Mouse (Mus musculus): Measurements from ENCODE around the gene Rab34. TPM values are rescaled to one million over a fixed set of nuclear protein-coding genes. Genes with fewer than 3 reads are reported as not detected.
A peak's percentile ranks its signal among the peaks of the same experiment; 100 is the strongest.

Gene Rab34
- total RNA-seq (2021) = 10 to 100 TPM; 22.5 to 25.8 TPM
- long read RNA-seq, transcript Rab34-203 (10 exons, 1,685 nt) = major isoform, 10 of 33 reads
- long read RNA-seq, partial matches to known transcripts = 10 of 33 reads
- long read RNA-seq, other reads (novel, unspliced or antisense) = 11 of 33 reads

DNA sequence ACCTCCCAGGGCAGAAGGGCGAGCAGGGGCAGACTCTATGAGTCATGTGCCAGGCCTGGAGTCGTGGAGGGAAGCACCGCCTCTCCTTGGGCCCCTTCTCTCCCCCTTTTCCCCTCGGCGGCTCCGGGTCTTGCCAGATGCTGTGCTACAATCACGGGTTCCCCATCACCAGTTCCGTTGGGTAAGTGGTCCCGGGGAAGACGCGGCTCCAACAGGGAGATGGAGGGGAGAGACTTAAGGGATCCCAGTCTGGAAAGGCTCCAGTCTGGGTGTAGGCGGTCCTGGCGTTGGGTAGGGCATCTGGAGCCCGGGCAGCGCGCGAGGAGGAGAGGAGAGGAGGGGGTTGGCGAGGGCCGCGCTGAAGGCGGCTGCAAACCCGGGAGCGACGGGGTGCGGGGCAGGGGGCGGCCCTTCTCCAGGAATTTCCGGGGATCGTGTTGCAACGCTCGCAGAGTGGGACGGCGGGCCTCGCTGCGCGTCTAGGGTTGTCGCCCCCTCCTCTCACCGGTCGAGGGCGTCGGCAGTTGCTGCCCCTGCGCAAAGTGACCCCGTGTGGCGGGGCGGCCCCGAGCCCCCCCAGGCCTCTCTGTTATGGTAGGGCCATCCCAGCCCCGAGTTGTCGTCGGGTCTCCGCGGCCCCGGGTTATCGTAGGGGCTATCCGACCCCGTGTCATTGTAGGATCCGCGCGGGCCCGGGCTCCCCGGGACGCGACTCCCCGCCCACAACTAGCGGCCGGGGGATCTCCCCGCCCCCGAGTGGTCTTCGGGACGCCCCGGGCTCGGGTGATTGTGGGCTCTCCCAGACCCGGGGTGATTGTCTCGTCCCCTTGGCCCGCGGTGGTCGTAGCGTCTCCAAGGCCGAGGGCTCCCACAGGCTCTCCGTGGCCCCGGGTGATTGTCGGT lies at the start of gene Rab34:
Rab34 (plus strand) TSS at position 100 of the 903 bp plus-strand sequence.
- peak; percentile 58 to 79 for DNase-seq (ENCODE audit: low spot score in 2 of 2)

DNA sequence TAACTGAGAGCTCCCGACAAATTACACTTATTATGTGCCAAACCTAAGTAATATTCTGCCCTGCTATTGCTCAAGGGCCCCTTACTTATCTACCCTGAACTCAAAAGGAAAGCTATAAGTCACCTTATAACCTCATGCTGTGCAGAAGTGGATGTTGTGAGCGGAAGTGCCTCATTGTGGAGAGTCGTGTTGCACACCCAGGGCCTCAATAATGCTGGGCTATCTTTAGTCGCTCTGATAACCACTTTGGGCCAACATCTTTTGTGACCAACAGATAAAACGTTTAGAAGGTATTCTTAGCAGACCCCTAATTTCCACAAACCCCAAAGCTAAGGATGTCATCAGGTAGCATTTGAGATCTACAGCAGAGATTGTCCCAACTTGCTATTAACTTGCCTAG lies 47.6 kb upstream of the Rab34 start:
- no peak for DNase-seq (ENCODE audit: low spot score in 2 of 2)

DNA sequence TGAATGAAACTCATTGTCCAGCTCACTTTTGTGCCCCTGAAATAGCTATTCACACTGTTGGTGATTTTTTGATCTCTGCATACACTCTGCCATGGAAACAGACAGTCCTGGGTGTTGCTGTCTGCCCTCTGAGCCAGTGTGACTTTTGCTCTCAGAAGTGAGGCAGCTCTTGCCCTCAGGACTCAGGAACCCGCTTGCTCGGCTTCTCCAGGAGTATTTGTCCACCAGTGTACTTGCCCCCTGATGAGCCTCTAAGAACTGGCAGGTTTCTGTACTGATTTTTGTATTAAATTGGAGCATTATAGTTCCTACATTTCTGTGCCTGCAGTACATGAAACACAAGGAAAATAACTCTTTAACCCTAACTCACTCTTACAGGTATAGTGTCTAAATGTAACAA lies 44.7 kb upstream of the Rab34 start:
- no peak for DNase-seq (ENCODE audit: low spot score in 2 of 2)

DNA sequence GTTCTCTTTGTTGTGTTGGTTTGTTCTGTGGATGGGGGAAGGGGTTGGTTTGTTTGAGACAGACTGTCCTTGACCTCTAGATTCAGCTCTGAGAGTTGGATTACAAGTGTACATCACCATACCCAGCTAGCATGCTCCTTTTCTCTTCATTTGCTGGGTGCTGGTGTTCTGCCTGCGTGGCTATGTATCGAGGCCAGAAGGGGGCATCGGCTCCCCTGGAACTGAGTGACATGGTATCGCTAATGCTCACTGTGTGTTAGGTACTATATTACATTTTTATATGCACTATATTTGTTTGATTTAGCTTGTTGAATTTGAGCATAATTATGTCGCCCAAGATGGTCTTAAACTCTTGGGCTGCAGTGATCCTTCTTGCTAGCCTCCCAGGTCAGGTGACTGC lies 42.1 kb upstream of the Rab34 start:
- DNase-seq (ENCODE audit: low spot score in 2 of 2) = no peak

DNA sequence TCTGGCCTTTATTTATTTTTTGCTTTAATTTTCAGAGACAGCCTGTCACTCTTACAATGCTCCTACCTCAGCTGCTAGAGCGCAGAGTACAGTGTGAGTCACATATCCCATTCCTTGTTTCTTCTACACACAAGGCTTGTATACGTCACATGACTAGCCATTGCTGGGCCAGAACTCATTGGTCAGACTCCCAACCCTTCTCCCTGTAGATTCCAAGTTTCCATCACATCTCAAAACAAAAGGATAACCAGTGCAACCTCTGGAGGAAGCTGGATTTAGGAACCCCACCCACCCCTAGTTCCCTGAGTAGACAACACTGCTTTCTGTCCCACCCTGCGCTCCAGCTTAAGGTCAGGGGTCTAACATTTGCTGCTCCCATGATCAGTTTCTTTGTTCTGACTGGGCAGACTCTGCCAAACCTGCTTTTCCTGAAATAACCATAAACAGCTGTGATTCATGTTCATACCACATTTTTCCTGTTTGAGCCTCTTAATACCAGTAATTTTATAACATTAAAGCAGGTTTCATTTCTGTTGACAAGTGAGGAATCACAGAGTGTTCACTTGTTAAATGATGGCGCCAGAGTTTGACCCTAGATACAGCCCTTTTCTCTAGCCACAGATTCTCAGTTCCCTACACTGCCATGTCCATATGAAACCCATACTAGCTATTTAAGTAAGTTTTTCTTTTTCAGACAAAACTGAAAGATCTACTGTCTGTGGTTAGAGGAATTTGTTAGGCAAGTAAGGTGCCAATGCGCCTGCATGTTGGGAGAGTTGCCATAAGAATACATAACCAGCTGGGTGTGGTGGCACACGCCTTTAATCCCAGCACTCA lies 41.3 kb upstream of the Rab34 start:
- no peak for DNase-seq (ENCODE audit: low spot score in 2 of 2)

DNA sequence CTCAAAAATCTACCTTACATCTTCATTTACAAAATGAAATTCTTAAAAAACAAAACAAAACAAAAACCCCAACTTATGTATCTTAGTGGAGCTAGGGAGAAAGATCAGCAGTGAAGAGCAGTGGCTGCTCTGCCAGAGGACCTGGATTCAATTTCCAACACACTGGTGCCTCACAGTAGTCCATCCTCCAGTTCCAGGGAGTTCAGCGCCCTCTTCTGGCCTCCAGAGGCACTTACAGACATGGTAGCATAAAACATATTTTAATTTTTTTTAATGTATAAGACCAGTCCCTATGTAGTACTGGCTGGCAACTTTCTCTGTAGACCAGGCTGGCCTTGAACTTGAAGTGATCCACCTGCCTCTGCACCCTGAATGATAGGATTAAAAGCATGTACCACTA lies 37.1 kb upstream of the Rab34 start:
- no peak for DNase-seq (ENCODE audit: low spot score in 2 of 2)

DNA sequence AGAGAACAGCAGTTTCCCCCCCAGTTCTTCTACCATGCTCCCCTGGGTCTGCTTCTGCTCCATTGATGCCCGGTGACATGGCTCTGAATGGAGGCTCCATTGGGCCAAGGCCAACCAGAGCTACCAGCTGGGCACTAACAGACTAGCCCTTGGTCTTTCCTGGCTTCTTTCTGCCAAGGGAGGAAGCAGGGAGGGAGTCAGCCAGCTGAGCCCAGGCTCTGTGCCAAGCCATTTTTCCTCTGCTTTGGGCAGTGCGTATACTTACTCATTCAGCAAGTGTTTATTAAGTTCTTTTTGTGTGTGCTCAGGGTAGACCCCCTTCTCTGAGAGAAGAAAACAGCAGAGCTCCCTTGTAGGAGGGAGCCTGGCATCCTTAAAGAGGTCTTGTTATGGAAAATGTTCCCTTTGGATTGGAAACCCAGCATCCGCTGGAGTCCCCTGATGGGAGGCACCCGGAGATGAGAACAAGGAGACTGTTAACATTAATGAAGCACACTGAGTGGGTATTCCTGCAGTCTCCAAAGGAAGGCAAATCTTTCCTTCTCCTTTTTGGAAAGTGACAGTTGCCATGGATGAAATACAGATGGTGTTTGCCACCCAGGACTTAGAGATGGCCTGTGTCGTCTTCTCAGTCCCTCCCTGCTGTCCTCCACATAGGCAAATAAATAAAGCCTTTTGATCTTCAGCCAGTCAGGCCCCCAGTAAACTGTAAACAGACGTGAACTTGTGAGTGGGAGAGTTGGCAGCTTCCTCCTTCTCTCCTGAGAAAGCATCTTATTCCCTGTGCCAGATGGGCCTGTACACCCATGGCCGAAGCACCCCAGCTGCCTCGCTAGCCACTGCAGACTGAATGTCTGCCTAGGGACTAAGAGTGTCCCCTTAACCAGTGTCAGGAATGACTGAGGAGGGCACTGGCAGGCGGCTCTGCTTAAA lies 35.7 kb upstream of the Rab34 start:
- DNase-seq (ENCODE audit: low spot score in 2 of 2) = peak; percentile 69 to 88

DNA sequence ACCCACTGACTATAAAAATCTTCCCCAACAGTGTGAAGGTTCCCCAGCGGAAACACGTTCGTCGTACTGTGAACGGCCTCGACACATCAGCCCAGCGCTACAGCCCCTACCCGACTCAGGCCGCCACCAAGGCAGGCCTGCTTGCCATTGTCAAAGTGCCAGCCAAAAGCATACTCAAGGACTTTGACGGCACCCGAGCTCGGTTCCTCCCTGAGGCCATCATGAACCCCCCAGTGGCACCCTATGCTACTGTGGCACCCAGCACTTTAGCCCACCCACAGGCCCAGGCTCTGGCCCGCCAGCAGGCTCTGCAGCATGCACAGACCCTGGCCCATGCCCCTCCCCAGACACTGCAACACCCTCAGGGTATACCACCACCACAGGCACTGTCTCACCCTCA lies 34.5 kb upstream of the Rab34 start:
- no peak for DNase-seq (ENCODE audit: low spot score in 2 of 2)

DNA sequence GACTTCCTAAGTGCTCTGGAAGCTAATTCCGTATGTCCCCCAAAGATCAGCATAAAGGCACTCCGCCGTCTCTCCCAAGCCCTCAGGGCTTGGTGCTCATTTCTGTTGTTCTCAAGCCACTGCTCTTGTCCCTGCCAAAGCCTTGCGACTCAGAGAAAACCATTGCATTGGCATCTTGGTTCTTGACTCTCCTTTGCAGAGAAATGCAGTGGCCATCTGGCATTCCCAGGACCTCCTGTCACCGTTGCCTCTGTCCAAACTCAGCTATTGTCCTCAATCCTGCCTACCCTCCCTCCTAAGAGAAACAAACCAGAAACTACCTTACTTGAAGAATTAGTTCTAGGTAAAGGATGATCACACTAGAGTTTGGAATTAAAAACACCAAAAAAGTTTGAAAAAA lies 32.6 kb upstream of the Rab34 start:
- DNase-seq (ENCODE audit: low spot score in 2 of 2) = no peak

DNA sequence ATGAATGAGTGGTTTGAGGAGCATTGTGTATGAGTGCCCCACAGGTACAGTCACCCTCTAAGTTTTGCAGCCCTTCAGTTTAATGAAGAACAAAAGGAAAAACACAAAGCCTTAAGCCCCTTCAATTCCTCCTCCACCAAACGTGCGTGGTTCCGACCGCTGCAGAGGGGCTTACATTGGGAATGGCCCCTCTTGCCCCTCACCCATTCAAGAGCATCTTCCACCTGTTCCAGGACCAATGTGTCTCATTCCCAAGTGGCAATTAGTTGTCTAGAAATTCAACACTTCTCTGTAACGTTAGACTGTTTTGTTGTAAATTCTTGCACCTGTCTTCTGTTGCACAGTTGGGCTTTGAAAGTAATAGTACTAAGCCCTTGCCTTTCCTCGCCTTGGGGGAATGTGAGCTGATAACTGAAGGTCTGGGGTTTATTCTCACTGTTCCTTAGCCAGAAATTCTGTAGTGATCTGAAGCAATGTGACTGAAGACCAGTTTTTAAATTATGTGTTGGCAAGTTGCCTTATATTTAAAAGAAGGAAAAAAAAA lies 32.0 kb upstream of the Rab34 start:
- no peak for DNase-seq (ENCODE audit: low spot score in 2 of 2)

DNA sequence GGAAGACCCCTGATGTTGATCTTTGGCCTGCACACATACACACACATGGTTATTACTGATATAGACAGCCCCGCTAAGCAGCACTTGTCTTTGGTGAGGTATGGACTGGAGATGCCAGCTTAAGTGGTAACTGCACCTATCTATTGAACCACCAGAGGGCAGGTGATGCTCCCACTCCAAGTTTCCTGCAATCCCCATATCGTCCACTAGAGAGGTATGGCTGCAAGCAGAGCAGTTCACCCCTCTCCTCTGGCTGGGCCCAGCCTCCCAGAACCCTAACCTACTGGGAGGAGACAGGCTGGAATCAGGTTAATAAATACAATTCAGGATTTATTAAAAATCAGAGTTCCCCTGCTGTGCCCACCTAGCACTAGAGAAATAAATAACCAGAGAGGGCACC lies 29.1 kb upstream of the Rab34 start:
- peak; percentile 61 to 91 for DNase-seq (ENCODE audit: low spot score in 2 of 2)

DNA sequence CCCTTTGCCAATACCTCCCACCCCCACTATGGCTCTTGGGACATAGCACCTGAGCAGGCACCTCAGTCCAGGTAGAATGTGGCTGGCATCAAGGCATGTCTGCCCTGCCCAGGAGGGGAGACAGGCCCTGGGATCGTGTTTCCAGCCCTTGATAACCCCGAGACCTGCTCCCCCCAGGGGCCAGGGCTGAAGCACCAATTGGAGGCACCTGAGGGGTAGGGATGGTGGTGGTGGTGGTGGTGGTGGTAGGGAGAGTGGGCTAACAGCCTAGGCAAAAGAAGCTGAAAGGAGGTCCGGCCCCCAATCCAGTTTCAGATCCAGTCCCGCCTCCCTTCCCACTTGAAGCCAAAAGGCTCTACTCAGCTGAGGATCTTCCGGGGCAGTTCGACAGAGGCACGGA lies 28.7 kb upstream of the Rab34 start:
- no peak for DNase-seq (ENCODE audit: low spot score in 2 of 2)

DNA sequence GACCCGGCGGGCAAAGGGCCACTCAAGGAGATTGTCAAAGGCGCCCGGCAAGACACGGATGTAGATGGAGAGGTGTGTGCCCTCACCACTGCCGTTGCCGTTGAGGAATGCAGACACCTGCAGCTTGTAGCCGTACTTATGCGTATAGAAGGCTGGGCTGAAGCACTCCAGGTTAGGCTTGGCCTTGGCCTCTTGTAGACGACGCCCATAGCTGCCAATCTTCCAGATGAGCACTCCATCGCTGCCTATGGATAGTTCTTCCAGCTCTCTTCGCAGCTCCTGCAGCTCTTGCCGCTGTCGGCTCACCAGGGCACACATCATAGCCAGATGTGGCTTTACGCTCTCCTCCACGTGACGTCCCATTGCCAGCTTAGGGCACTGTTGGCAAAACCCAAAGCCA lies 28.1 kb upstream of the Rab34 start:
- DNase-seq (ENCODE audit: low spot score in 2 of 2) = no peak

DNA sequence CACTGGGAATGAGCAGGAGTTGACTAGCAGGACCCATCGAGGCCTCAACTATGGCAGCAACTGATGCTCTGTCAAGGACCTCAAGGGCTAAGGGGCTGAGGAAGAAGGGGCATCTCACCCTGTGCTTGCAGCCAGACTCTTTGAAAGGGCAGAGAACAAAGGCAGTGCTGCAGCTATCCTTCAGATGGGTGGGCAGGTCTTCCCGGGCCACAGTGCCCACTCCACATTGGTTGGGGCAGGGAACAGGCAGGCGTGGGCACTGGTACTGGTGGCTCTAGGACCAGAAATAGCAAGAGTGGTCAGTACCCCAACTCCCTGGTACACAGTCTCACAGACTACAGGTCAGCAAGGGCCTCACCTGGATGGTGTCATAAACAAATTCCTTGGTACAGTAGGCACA lies 27.6 kb upstream of the Rab34 start:
- DNase-seq (ENCODE audit: low spot score in 2 of 2) = no peak

DNA sequence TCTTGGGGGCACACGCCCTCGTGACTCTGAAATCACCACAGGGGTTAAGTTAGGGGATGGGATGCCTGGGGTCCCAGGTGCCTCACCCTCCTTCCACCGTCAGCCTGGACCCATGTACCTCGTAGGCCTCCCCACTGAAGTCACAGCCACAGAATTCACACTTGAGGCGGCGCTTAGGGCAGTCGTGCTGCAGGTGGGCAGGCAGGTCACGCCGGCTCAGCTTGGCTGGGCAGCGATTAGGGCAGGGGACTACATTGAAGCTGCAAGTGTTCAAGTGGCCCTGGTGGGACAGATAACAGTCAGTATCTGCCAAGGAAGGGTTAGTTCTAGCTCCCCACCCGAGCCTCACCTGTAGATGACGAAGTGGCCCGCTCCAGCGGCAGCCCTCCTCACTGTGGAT lies 27.1 kb upstream of the Rab34 start:
- no peak for DNase-seq (ENCODE audit: low spot score in 2 of 2)

DNA sequence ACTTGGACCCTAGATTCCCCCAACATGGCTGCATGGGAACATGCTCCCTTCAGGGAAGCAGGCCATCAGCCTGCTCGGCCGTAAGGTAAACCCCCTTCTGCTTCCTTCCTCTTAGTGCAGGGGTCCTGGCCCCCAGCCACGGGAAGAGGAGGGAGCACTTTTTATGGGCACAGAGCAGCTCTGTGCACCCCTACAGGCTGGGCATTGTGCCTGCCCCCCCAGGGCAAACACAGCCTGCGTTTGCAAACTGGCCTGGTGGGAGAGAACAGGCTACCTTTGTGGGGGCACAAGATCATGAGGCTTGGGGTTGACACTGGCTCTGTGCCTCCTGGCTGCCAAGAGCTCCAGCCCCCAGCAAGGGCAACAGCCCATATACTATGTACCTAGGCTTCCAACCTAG lies 26.3 kb upstream of the Rab34 start:
- DNase-seq (ENCODE audit: low spot score in 2 of 2) = no peak

DNA sequence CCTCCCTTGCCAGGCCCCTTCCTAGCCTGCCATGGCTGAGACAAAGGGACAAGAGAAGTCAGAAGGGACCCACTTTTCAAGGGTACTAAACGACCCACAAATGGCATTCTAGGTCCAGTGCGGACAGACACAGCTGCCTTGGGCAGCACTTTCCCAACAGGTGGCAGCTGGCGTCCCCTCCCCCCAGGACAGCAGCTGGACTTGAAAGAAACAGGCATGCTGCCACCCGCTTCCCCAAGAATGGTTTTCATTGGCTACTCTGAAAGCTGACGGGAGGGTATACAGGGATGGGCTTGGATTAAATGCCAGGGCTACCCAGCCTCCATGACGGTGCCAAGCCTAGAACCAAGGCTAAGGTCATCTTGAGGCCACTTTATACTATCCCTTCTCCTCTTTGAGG lies 25.7 kb upstream of the Rab34 start:
- DNase-seq (ENCODE audit: low spot score in 2 of 2) = no peak

DNA sequence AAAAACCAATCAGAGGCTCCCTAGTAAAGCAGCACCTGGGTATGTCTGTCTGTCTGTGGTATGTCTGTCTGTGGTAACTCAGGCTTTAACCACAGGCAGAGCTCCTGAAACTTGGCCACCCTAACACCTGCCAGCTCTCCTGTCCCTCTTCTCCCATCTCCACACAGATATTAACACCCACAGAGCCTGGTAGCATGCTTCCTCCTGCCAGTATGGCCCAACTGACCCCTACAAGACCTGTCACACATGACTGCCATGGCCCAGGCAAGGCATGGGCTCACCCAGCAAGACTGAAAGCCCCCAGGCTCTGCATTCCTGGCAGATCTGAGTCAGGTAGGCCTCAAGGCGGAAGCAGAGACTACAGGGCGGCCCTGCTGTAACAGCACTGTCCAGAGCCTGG lies 25.2 kb upstream of the Rab34 start:
- DNase-seq (ENCODE audit: low spot score in 2 of 2) = no peak

DNA sequence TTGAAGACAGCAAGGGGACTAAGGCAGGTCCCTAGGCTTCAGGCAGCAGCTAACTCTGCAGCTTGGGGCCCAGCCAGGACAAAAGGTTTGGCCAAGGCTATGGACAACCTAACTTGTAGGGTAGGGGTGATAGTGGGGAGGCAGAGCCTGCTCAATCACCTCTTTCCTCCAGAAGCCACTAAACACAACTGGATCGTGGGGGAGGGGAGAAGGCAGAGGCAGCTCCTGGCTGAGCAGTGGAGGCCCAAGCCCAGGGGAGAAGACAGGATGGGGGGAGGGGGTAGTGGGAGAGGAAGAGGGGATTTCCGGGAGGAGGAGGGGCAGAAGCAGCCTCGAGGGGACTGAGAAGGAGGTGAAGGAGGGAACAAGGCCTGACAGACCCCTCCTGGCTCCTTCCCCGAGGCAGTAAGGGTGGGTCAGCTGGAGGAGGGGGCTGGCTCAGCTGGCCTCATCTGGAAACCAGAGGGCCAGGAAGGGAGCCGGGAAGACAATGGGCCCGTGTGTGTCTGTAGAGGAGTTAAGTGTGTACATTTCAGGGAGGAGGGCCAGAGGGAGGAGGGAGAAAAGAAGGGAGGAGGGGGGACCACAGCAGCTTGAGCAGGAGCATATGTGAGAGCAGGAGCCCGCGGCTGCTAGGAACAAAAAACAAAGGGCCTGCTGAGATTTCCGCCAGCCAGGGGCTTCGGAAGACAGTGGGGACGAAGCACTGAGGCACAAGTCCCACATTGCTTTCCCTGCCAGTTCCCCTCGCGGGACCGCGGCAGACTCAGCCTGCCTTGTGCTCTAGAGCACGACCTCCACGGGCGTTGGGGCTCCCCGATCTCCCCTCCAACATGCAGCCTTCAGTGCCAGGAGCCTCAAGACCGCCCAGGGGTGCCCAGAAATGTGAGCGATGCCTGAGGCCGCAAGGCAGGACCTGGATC lies 24.3 kb upstream of the Rab34 start:
- no peak for DNase-seq (ENCODE audit: low spot score in 2 of 2)

DNA sequence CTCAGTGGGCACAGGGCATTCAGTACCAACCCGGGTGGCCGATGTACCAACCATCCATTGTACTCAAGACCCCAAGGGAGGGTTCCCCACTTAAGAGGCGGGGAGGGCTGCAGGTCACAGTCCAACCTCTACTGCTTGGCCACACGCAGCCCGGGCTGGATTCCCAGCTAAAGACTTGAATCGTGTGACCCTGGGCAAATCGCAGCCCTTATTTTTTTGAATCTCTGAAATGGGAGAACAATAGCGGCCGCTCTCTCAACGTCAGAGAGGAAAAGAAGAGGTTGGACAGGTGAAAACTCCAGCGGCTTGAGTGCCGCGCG lies 23.7 kb upstream of the Rab34 start:
- no peak for DNase-seq (ENCODE audit: low spot score in 2 of 2)

Measured in layer of hippocampus, adult 18-20 months (tissue).